Mouse (Mus musculus) brown adipose tissue, adult 24 weeks (tissue): ENCODE results near the gene Phf19. TPM values are rescaled to one million over a fixed set of nuclear protein-coding genes. Genes with fewer than 3 reads are reported as not detected.

Experiments
- H3K27ac ChIP-seq: fragments of 200-500 bp; replicated peaks from 2 replicates; pipeline ENCODE4 v1.5.1; 2012; ENCODE audit warnings: low read depth, mild to moderate bottlenecking, low read length
- H3K4me1 ChIP-seq: fragments of 200-500 bp; 2 replicates; pipeline ENCODE4 v1.6.1; 2012; ENCODE audit warnings: low read length, mixed read lengths; ENCODE audit not compliant: control insufficient read depth, insufficient read depth, insufficient read length
- H3K4me3 ChIP-seq: fragments of 200-500 bp; 2 replicates; pipeline ENCODE4 v1.5.1; 2012; ENCODE audit warnings: low read depth, mild to moderate bottlenecking, low read length, moderate library complexity; ENCODE audit not compliant: insufficient read depth
- polyA plus RNA-seq: library from polyadenylated mRNA; stranded (reverse); fragments of >200 nt; gene quantifications from 2 replicates; pipeline ENCODE4 v1.2.4, GENCODE M21; 2012; ENCODE audit not compliant: missing spikeins, insufficient read depth, insufficient read length

The Phf19 gene
- polyA plus RNA-seq, 1 experiment = 2.4 TPM

DNA sequence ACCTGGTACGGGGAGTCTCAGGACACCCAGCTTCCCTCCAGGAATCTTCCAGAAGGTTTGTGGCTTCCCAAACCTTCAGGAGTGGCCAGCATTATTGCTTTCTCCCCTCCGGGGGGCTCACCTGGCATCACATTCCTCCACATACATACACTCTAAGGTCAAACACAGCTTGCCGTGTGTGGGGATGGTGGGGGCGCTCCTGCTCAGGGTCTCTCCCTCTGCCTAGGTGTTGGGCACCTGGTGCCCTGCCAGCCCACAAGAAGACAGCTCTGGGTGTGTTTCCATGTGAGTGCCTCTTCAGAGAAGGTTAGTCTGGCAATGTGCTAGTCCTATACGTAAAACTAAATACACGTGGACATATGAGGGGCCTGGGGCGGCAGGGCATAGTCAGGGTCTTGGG is 1.2 kb downstream of the Phf19 start:
- Histone ChIP-seq H3K4me1 (no peaks in the 10 kb centered on the region), H3K27ac (no peak overlapping the region), H3K4me3 (0 out of 2 replicates have a peak overlapping the region, but pooled peaks have one; percentile 73)

DNA sequence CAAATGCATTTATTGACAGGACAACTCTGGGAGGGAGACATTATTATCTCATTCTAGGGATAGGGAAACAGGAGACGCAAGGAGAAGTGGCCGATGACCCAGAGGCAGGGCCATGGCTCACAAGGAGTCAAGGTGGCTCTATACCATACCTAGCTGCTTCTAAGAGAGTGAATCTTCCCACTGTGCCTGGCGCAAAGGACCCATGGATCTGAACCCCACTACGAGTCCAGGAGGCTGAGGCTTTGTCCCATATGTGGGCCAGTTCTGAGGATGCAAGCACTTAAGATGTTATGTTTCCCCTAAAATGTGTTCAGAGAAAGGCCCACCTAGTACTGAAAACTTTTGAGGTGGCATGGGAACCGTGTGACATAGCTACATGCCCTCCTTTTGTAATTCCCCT is 2.0 kb downstream of the Phf19 start:
- no peaks in the 10 kb centered on the region for H3K4me1 ChIP-seq
- H3K27ac ChIP-seq = no peak overlapping the region
- no peak overlapping the region for H3K4me3 ChIP-seq

DNA sequence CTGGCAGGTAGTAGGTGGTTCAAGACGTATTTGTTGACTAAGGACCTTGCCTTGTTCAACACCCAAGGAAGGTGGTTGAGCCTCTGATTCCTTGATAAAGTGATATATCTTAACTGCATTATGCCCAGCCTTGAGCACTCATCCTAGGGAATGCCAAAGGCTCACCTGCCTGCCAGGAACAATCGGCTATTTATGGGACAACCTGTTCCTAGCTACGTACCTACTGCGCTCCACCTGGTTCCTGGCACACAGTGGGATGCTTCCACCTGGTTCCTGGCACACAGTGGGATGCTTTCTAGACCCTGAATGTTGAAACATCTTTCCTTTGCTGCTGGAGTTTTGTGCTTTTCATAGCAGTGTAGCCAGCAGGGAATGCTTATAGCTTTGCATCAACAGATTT is 4.1 kb downstream of the Phf19 start:
- H3K4me1 ChIP-seq = no peaks in the 10 kb centered on the region; the same call in 1 of the 2 replicates
- H3K4me3 ChIP-seq = no peak overlapping the region

DNA sequence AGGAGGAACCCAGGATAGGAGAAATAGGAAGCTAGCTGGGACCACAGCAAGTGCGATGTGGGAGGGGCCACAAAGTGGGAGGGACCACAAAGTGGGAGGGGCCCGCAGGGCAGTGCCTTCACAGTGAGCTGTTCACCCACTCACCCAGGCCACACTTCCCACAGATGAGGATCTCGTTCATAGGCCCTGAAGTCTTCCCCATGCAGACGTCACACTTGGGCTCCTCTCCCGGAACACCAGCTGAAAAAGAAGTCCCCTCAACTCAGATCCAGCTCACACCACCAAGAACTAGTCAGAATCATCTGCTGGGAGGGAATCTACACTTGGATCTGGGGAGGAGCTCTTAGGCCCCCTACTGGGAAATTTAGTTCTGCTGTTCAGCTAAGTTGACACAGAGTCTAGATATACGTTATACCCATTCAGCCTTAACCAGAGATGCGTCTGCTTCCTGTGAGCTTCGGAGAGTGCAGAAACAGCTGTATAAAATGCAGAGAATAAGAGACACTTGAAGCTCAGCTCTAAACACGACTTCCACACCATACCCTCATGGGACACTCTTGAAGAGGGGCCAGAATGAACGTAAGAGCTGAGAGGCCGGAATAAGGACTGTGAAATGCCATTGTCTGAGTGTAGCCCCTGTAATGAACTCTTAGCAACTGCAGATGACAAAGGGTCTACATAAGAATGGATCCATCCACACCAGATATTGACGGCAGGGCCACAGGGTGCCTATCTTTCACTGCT is 6.8 kb downstream of the Phf19 start:
- Histone ChIP-seq H3K27ac (0 out of 2 replicates have a peak overlapping the region, but pooled peaks have one; percentile 14), H3K4me3 (no peak overlapping the region), H3K4me1 (peaks cover 3% of the 10 kb centered on the region)

More for the DNA sequence above, 4.1 kb downstream of the Phf19 start:
- no peak overlapping the region for H3K27ac ChIP-seq

DNA sequence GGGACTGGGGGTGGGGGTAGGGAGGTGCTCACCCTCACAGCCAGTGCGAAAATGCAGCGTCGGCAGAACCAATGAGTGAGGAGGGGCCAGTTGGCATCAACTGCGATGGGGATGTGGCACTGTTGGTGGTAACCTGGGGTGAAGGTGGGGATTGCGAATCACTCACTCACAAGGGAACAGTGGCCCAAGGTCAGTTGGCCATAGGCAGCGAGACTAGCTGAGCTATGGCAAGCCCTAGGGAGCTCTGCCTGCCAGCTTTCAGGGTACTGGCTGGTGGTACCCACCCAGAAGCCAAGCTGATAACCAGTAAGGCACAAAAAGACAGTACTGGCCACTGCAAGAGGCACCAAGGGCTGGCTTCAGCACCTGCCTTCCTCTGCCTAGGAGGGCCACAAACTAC is 7.4 kb downstream of the Phf19 start:
- no peak overlapping the region for H3K27ac ChIP-seq
- H3K4me3 ChIP-seq = no peak overlapping the region
- H3K4me1 ChIP-seq = peaks cover 3% of the 10 kb centered on the region

DNA sequence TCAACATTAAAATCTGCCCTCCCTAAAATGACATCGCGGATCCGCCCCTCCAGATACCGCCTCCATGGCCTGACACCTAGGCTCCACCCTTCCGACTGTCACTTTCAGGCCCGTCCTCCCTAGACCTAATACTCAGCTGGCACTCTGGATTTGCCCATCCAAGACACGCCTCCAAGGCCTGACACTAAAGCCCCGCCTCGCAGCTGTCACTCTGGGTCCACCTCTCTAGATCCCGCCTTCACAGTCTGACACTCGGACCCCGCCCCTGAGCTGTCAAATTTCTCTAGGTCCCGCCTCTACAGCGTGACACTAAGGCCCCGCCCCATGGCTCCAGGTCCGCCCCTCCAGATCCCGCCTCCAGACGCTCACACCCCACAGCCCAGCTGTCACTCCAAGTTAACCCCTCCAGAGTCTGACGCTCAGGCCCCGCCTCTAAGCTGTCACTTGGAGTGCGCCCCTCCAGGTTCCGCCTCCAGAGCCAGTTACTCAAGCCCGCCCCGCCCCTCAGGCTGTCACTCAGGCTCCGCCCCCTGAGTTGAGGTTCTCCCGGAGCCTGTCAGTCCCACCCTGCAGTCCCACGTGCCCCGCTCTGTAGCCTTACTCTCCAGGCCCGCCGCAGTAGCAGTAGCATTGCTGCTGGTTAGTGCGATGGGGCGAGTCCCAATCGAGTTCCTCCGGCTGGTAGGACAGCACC is 8.8 kb downstream of the Phf19 start:
- Histone ChIP-seq H3K4me1 (peaks cover 7% of the 10 kb centered on the region), H3K4me3 (peak overlapping the region; percentile 38), H3K27ac (peak overlapping the region; percentile 29; the same call in 1 of the 2 replicates)

DNA sequence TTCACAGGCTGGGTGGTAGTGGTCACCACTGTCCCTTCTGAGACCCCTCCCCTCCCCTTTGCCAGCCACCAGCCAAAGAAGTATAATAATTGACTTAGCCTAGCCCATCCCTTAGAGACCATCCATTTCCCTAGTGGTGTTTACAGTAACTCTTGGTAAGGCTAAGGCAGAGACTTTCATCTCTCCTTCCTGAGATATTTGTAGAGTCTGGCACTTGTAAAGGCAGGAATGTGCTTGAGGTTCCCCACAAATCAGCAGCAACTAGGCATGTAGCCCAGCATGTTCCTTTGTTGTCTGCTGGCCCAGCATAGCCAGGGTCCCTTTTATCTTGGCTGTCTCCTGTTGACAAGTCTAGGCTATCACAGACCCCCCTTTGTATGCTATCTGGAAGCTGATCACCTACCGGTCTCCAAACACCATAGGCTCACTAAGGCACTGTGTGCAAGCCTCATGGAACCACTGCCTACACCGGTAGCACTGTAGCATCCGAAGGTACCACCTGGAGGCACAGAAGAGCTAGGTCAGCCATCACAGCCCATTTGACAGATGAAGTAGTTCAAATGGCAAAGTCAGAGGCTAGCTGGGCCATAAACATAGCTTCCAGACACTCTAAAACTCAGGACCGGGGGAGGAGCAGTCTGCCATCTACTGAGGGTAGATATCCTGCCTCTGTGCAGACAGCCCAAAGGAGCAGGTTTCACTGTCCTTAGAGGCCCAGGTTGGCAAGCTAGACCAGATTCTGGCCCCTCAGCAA is 10.0 kb downstream of the Phf19 start:
- H3K27ac ChIP-seq = peak overlapping the region; percentile 16; the same call in 1 of the 2 replicates
- H3K4me1 ChIP-seq = peaks cover 7% of the 10 kb centered on the region
- H3K4me3 ChIP-seq = no peak overlapping the region

DNA sequence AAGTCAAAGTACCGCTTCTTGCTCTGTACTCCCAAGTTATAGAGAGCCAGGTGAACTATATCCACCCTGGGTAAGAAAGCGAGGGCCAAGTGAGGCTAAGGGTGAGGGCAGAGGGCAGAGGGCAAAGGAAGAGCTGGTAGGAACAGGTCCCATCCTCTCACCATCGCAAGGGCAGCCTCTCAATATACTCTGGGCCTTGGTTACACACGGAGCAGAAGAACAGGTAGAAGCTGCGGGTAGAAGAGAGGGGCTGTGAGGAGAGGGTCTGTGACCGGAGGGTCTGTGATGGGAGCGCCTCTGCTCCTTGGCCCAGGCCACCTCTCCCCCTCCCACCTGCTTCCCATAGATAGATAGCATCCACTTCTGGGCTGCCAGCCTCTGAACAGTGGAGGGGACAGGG is 10.6 kb downstream of the Phf19 start:
- Histone ChIP-seq H3K4me1 (peaks cover 7% of the 10 kb centered on the region), H3K27ac (no peak overlapping the region), H3K4me3 (no peak overlapping the region)

DNA sequence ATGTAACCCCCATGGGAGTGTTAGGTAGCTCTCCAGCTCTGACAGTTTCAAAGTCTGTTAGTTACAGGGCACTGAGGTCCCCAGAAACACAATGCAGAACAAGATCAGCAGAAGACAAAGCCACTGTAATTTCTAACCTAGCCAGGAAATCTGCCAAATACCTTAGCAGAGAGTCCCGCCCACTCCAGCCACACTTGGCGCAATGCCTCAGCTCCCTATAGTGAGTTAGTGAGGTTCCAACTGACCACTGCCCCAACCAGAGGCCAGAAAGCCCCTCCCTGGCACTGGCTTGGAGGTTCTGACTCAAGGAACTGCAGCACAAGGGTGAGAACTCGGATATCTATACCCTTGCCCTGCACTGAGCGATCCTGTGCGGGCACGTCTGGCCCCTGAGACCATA is 11.1 kb downstream of the Phf19 start:
- peaks cover 7% of the 10 kb centered on the region for H3K4me1 ChIP-seq
- no peak overlapping the region for H3K4me3 ChIP-seq
- no peak overlapping the region for H3K27ac ChIP-seq

DNA sequence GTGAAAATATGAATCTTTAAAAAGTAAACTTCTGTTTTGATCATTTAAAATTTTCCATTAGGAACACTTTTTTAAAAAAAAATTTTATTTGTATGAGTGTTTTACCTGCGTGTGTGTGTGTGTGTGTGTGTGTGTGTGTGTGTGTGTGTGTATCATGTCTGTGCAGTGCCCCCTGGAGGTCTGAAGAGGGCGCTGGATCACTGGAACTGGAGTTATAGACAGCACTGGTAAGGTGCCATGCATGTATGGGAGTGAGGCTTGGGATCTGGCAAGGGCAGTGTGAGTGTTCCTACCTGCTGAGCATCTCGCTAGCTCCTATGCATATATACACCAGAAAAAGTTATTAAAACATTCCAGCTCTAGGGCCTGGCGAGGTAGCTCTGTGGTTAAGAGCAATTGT is 12.1 kb downstream of the Phf19 start:
- Histone ChIP-seq H3K27ac (no peak overlapping the region), H3K4me3 (no peak overlapping the region), H3K4me1 (peaks cover 7% of the 10 kb centered on the region)

DNA sequence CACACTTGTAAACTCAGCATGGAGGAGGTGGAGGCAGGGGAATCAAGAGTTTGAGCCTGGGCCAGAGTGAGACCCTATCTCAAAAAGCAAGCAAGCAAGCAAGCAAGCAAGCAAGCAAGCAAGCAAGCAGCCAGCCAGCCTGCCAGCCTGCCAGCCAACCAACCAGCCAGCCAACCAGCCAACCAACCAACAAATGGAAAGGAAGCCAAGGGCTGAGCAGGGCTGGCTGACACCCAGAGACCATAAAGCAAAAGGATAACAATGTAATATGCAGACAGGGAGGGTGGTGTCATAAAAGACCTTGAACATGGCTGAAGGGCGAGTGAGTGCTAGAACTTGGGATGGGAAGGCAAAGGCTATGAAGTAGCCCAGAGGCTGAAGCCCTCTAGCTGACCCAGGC is 13.4 kb downstream of the Phf19 start:
- no peak overlapping the region for H3K27ac ChIP-seq
- H3K4me3 ChIP-seq = no peak overlapping the region
- H3K4me1 ChIP-seq = peaks cover 7% of the 10 kb centered on the region

DNA sequence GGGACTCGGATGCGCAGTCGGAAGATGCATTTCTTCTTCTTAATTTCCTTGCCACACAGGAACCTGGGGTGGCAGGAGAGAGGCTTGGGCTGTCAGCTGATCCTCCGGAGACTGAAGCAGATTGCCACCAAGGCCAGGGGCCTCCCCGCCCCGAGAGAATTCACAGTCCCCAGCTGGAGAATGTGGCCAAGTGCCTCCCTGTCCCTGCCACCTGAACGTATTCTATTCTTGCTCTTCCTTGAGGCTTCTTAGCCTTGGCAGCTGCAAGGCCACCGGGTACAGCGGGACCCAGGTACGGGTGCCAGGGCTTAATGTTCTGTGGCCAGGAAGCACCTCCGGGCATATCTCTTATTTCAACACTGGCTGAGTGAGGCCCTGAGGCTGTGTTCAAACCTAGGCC is 14.1 kb downstream of the Phf19 start:
- H3K4me3 ChIP-seq = no peak overlapping the region
- no peak overlapping the region for H3K27ac ChIP-seq
- peaks cover 7% of the 10 kb centered on the region for H3K4me1 ChIP-seq

DNA sequence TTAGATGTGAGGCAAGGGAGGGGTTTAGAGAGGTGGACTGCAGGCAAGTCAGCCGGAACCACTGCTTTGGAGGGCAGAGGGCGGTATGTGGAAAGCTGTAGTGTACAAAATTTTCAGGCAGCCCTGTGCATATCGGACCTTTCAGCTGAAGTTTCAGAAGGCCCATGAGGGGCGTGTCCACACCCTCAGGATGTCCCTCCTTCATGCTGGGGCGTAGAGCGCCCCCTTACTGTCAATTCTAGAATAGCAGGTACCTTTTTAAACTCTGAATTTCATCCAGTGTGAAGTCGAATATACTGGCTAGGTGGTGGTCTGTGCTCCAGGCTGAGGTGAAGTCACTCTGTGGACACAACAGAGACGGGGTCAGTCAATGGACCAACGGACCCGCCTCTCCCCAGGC is 16.0 kb downstream of the Phf19 start:
- Histone ChIP-seq H3K4me3 (no peak overlapping the region), H3K4me1 (peaks cover 5% of the 10 kb centered on the region), H3K27ac (no peak overlapping the region)

DNA sequence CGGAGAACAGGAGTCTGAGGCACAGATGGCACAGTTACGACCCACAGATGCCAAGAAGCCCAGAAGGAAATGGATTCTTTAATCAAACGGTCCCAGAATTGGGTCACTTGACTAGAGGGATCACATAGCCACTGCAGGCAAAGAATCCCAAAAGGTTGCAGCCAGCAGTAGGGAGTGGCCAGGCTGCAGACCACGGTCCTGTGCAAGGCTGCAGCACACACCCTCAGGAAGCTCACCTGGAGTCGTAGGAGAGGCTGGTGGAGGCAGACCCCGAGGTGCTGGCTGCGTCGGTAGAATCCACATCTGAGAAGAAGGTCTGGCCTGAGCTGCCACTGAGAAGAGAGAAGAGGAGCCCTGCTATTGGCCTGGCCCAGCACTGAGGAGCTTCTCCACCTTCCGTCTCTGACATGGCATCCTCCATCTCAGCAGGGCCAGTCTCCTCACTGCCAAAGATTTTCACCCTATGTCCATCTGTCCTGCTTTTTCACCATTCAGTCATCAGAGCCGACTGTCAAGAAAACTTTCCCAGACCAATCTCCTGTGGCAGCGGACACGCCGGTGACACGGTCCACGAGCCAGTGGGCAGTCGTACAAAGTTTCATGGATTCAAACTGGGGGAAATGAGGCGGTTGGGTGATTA is 16.9 kb downstream of the Phf19 start:
- peaks cover 5% of the 10 kb centered on the region for H3K4me1 ChIP-seq
- H3K27ac ChIP-seq = no peak overlapping the region
- no peak overlapping the region for H3K4me3 ChIP-seq
